Mouse (Mus musculus) myocyte (in vitro differentiated cells): ENCODE results near the gene Neurl2. TPM values are rescaled to one million over a fixed set of nuclear protein-coding genes. Genes with fewer than 3 reads are reported as not detected.

Experiments used
- H3K27me3 ChIP-seq: one replicate; pipeline ENCODE4 v1.6.1; 2011; ENCODE audit not compliant: control insufficient read depth, insufficient read depth, insufficient read length
- H3K36me3 ChIP-seq: one replicate; pipeline ENCODE4 v1.6.1; 2011; ENCODE audit not compliant: control insufficient read depth, insufficient read depth
- H3K4me2 ChIP-seq: one replicate; pipeline ENCODE4 v1.6.1; 2011; ENCODE audit warnings: low read depth, control low read depth
- H3K4me3 ChIP-seq: one replicate; pipeline ENCODE4 v1.5.1; 2011; ENCODE audit warnings: mild to moderate bottlenecking, control low read depth, moderate library complexity
- H3K79me2 ChIP-seq: one replicate; pipeline ENCODE4 v1.6.1; 2011; ENCODE audit not compliant: control insufficient read depth, insufficient read depth
- H3ac ChIP-seq: one replicate; pipeline ENCODE4 v1.6.1; 2011; ENCODE audit not compliant: control insufficient read depth, insufficient read length
- CEBPB ChIP-seq: IDR thresholded peaks from 2 replicates; pipeline ENCODE4 v1.6.1; 2011; ENCODE audit warnings: mild to moderate bottlenecking, moderate library complexity; ENCODE audit not compliant: poor library complexity, insufficient read depth, severe bottlenecking
- E2F4 ChIP-seq: IDR thresholded peaks from one replicate; pipeline ENCODE4 v1.6.1; 2011; ENCODE audit warnings: mild to moderate bottlenecking, control low read depth, moderate library complexity; ENCODE audit not compliant: insufficient read depth
- MAX ChIP-seq: IDR thresholded peaks from one replicate; pipeline ENCODE4 v1.6.1; 2011; ENCODE audit warnings: low read depth, mild to moderate bottlenecking, control low read depth
- MYOD1 ChIP-seq, 3 experiments: IDR thresholded peaks; one replicate each; pipeline ENCODE4 v1.6.1; 2011; ENCODE audit warnings: control low read depth in 2 of 3, low read depth in 2 of 3, mild to moderate bottlenecking in 2 of 3, moderate library complexity in 1 of 3; ENCODE audit not compliant: insufficient read length in 2 of 3, control insufficient read depth in 1 of 3
- MYOG ChIP-seq, 3 experiments: IDR thresholded peaks; one replicate each; pipeline ENCODE4 v1.6.1; 2011; ENCODE audit warnings: control low read depth in 2 of 3, low read depth in 2 of 3, mild to moderate bottlenecking in 2 of 3; ENCODE audit not compliant: insufficient read length in 2 of 3, control insufficient read depth in 1 of 3, insufficient read depth in 1 of 3
- POLR2A ChIP-seq: IDR thresholded peaks from one replicate; pipeline ENCODE4 v1.6.1; 2011; ENCODE audit warnings: low read depth, mild to moderate bottlenecking, control low read depth, moderate library complexity; ENCODE audit not compliant: insufficient read length
- POLR2AphosphoS2 ChIP-seq: IDR thresholded peaks from one replicate; pipeline ENCODE4 v1.6.1; 2011; ENCODE audit warnings: low read depth, control low read depth; ENCODE audit not compliant: insufficient read length
- REST ChIP-seq: IDR thresholded peaks from one replicate; pipeline ENCODE4 v1.6.1; 2011; ENCODE audit warnings: mild to moderate bottlenecking, control low read depth, moderate library complexity; ENCODE audit not compliant: insufficient read depth, insufficient read length
- SRF ChIP-seq: IDR thresholded peaks from one replicate; pipeline ENCODE4 v1.6.1; 2011; ENCODE audit warnings: low read depth; ENCODE audit not compliant: control insufficient read depth, insufficient read length
- TCF12 ChIP-seq: IDR thresholded peaks from one replicate; pipeline ENCODE4 v1.6.1; 2011; ENCODE audit warnings: mild to moderate bottlenecking, control low read depth; ENCODE audit not compliant: poor library complexity, insufficient read depth, severe bottlenecking
- TCF3 ChIP-seq: IDR thresholded peaks from one replicate; pipeline ENCODE4 v1.6.1; 2011; ENCODE audit warnings: low read depth, control low read depth; ENCODE audit not compliant: insufficient read length
- USF1 ChIP-seq: IDR thresholded peaks from one replicate; pipeline ENCODE4 v1.6.1; 2011; ENCODE audit warnings: low read depth, mild to moderate bottlenecking, control low read depth, moderate library complexity
- polyA plus RNA-seq: library from polyadenylated mRNA; unstranded; fragments of >200 nt; fragmentation: generic; extraction: Trizol; gene quantifications from one replicate; pipeline ENCODE4 v1.2.1, GENCODE M21; 2012; ENCODE audit warnings: missing spikeins

The Neurl2 gene
- polyA plus RNA-seq: 23.5 TPM

DNA sequence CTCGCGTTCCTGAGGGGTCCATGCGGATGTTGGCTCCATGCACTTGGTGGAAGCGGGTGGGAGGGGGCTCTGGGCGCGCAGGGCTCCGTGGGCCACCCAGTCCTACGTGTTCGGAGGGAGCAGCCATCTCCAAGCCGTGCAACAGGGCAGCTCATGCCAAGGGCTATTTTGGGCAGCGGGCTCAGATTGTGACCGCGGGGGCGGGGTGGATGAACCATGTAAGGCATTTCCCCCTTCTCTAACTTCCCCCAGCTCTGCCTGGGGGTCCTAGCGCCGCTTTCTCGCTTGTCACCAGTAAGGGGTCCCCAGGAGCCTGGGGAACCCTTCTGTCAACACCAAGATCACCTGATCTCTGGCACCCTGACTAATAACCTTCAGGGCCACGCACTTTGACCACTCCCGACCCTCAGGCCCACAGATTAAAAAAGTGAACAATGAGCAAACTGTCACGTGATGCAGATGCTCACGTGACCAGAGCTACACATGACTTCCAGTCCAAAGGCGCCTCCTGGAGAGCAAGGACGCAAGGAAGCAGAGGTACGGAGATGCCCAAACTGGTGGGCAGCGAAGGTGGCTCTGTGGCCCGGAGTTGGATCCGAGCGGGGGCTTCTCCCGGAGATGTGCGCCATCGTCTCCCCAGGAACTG, at the start of gene Neurl2:
Gene Neurl2, minus strand, starts transcription at position 143 of the 646 bp plus-strand sequence.
- TF ChIP-seq REST: no peak
- TF ChIP-seq TCF12: no peak
- peak; percentile 80 for TF ChIP-seq POLR2AphosphoS2
- peak; percentile 97 for TF ChIP-seq SRF
- peak; percentile 100 for TF ChIP-seq USF1
- TF ChIP-seq E2F4: no peak
- peak; percentile 69 for TF ChIP-seq POLR2A
- TF ChIP-seq MYOD1 (IDR thresholded peaks at IDR 0.05; ENCODE audit: control insufficient read depth in 1 of 3, insufficient read length in 2 of 3, low read depth in 2 of 3): no peak
- TF ChIP-seq MYOG (IDR thresholded peaks at IDR 0.05; ENCODE audit: control insufficient read depth in 1 of 3, insufficient read depth in 1 of 3, insufficient read length in 2 of 3, low read depth in 2 of 3): peak in 1 of 3 experiments; percentile 2
- TF ChIP-seq MAX: peak; percentile 61
- no peak for TF ChIP-seq TCF3
- TF ChIP-seq CEBPB: no peak
- Histone ChIP-seq H3K4me2 (peak within 1 kb of the TSS; percentile 92), H3K4me3 (peak within 1 kb of the TSS; percentile 74), H3ac (peak within 1 kb of the TSS; percentile 18), H3K27me3 (no peaks in the 10 kb centered on the region), H3K36me3 (no peaks in the 10 kb centered on the region), H3K79me2 (no peaks in the 10 kb centered on the region)

DNA sequence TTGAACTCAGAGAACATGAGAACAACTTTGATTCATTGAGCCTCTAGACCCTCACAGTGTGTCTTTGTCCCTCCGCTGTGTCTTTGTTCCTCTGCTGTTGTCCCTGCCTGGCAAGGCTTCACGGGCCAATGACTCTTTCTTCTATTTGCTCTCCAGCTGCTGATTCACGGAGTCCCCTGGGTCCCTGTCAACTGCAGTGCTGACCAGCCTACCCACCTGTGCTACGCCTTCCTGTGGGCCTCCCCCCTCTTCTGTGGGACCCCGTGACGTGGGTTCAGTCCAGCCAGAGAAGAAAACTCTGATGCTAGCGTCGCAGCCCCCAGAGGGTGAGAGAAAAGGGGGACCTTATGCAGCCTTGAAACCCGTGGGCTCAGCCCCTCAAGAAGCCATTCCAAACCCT, 49.4 kb upstream of the Neurl2 start:
- Histone ChIP-seq H3K4me2 (no peak overlapping the region), H3K36me3 (peaks cover 23% of the 10 kb centered on the region), H3K79me2 (peaks cover 33% of the 10 kb centered on the region), H3K27me3 (no peaks in the 10 kb centered on the region), H3K4me3 (no peak overlapping the region), H3ac (no peak overlapping the region)
- no peak for TF ChIP-seq POLR2AphosphoS2
- TF ChIP-seq REST: no peak
- no peak for TF ChIP-seq TCF3
- TF ChIP-seq POLR2A: no peak
- no peak for TF ChIP-seq MAX
- TF ChIP-seq CEBPB: no peak
- no peak for TF ChIP-seq TCF12
- no peak for TF ChIP-seq MYOD1 (IDR thresholded peaks at IDR 0.05; ENCODE audit: control insufficient read depth in 1 of 3, insufficient read length in 2 of 3, low read depth in 2 of 3)
- no peak for TF ChIP-seq MYOG (IDR thresholded peaks at IDR 0.05; ENCODE audit: control insufficient read depth in 1 of 3, insufficient read depth in 1 of 3, insufficient read length in 2 of 3, low read depth in 2 of 3)
- TF ChIP-seq E2F4: no peak
- TF ChIP-seq SRF: no peak
- no peak for TF ChIP-seq USF1

DNA sequence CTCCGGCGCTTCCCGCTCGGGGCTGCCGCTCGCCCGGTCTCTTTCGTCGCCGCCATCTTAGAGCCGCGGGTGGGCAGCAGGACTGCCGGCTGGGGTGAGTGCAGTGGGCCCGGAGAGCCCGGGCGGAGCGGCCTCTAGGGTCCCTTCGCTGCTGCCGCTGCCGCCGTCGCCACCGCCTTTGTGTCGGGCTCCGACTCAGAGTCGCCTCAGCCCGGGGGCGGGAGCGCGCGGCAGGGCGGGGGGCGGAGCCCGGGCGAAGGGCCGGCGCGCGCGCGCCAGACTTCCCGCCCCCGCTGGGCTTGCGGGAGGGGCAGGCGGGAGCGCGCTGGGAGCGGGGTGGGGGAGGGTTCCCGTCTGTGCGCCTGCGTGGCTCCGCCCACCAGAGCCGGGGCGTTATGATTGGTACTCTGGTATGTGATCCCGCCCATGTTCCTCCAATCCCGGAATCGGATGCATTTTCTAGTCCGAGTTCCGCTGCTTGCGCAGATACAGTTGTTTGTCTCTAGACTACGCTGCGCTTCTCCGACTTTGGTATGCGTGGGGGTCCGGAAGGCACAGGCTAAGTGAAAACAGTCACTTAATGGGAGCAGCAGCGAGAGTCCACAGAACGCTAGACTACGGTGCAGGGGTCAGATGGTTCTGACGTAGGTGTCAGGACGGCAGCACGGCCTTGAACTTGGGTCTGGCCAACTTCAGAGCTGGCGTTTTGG, 46.5 kb upstream of the Neurl2 start:
- Histone ChIP-seq H3K36me3 (peaks cover 8% of the 10 kb centered on the region), H3K4me3 (peak overlapping the region; percentile 82), H3K27me3 (no peaks in the 10 kb centered on the region), H3K4me2 (peak overlapping the region; percentile 83), H3ac (peak overlapping the region; percentile 38), H3K79me2 (peaks cover 33% of the 10 kb centered on the region)
- TF ChIP-seq MAX (no peak), SRF (peak; percentile 52), POLR2A (peak; percentile 50), MYOD1 (IDR thresholded peaks at IDR 0.05; ENCODE audit: control insufficient read depth in 1 of 3, insufficient read length in 2 of 3, low read depth in 2 of 3) (peak in 1 of 3 experiments; percentile 38)

GRCm38 (mm10) chr2:164879228-164879567, 45.9 kb upstream of the Neurl2 start, which contains the start of gene Pcif1:
Gene Pcif1 (plus strand): TSS chr2:164879304.
- Histone ChIP-seq H3K4me3 (peak within 1 kb of the TSS; percentile 82), H3K36me3 (peaks cover 8% of the 10 kb centered on the region), H3K4me2 (peak within 1 kb of the TSS; percentile 83), H3ac (peak within 1 kb of the TSS; percentile 38), H3K27me3 (no peaks in the 10 kb centered on the region), H3K79me2 (peaks cover 33% of the 10 kb centered on the region)
- TF ChIP-seq POLR2AphosphoS2: peak; percentile 94
- TF ChIP-seq MYOD1 (IDR thresholded peaks at IDR 0.05; ENCODE audit: control insufficient read depth in 1 of 3, insufficient read length in 2 of 3, low read depth in 2 of 3): peak in 1 of 3 experiments; percentile 27
- TF ChIP-seq POLR2A: peak; percentile 83
- no peak for TF ChIP-seq CEBPB
- peak; percentile 54 for TF ChIP-seq REST
